Mouse (Mus musculus): ENCODE data around the gene Gpr31b.

DNA sequence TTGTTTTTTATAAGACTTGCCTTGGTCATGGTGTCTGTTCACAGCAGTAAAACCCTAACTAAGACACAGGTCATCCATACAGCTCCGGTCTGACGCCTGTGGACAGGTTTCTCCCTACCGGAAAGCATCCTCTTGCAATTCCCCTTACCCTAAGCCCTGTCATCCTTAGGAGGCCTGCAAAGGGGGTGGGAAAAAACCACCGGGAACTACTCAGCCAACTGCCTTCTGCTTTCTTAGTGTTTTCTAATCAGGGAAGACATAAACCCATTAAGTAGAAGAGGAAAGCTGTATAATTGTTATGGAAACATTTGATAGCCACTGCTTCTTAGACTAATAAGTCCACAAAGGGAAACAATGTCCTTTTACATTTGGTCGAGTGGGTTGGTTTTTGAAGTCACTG lies 45.1 kb downstream of the Gpr31b start:
- no peak for TF ChIP-seq CTCF (IDR thresholded peaks at IDR 0.05; ENCODE audit: borderline replicate concordance, control insufficient read depth, extremely low read depth, insufficient read depth, low read length, poor library complexity)
- no peak for TF ChIP-seq POLR2A (IDR thresholded peaks at IDR 0.05; ENCODE audit: control insufficient read depth, extremely low read depth, insufficient read depth, low read length, poor library complexity)
